Mouse (Mus musculus) spleen, adult 2 months (tissue): Measurements from ENCODE around the gene Taf3. TPM values are rescaled to one million over a fixed set of nuclear protein-coding genes. Genes with fewer than 3 reads are reported as not detected.

Source experiments
- DNase-seq, 2 experiments: peaks; one replicate each; pipeline versions ENCODE4 v3.0.0 to v3.0.0-alpha.2; 2012 to 2021; ENCODE audit warnings: low spot score in 2 of 2, low read depth in 1 of 2
- H3K27ac ChIP-seq: fragments of 200-500 bp; 2 replicates; pipeline ENCODE4 v1.5.1; 2012; ENCODE audit warnings: low read length, inconsistent platforms; ENCODE audit not compliant: insufficient read depth
- H3K27me3 ChIP-seq: fragments of 200-500 bp; 2 replicates; pipeline ENCODE4 v1.6.1; 2012; ENCODE audit warnings: mild to moderate bottlenecking, moderate library complexity, low read length, inconsistent platforms; ENCODE audit not compliant: control insufficient read depth, insufficient read depth
- H3K36me3 ChIP-seq: fragments of 200-500 bp; 2 replicates; pipeline ENCODE4 v1.6.1; 2012; ENCODE audit warnings: mild to moderate bottlenecking, low read length, inconsistent platforms; ENCODE audit not compliant: control insufficient read depth, insufficient read depth
- H3K4me1 ChIP-seq: fragments of 200-500 bp; 2 replicates; pipeline ENCODE4 v1.6.1; 2011; ENCODE audit warnings: inconsistent platforms; ENCODE audit not compliant: control insufficient read depth, insufficient read depth, insufficient read length
- H3K4me3 ChIP-seq: fragments of 200-500 bp; 2 replicates; pipeline ENCODE4 v1.5.1; 2011; ENCODE audit warnings: mild to moderate bottlenecking, inconsistent platforms; ENCODE audit not compliant: insufficient read depth, insufficient read length; ENCODE audit errors: extremely low read depth
- CTCF ChIP-seq: fragments of 200-500 bp; IDR thresholded peaks from 2 replicates; pipeline ENCODE4 v1.5.1; 2011; ENCODE audit warnings: mild to moderate bottlenecking, inconsistent platforms; ENCODE audit not compliant: insufficient read depth, insufficient read length, insufficient replicate concordance; ENCODE audit errors: extremely low read depth
- POLR2A ChIP-seq: fragments of 200-500 bp; IDR thresholded peaks from 2 replicates; pipeline ENCODE4 v1.6.1; 2011; ENCODE audit warnings: low read depth, low read length, inconsistent platforms
- WGBS: fragments of 180-500 bp; shearing (Covaris S2); methylation state at CpG from one replicate; pipeline ENCODE4 v1.1.7; 2018; 5-methylcytosine and 5-hydroxymethylcytosine counted together
- polyA plus RNA-seq: library from polyadenylated mRNA; depleted of rRNA; stranded (reverse); fragments of >200 nt; gene quantifications from 2 replicates; pipeline ENCODE4 v1.2.3, GENCODE M21; 2012

Gene Taf3
- polyA plus RNA-seq, 1 experiment = 8.2 TPM

DNA sequence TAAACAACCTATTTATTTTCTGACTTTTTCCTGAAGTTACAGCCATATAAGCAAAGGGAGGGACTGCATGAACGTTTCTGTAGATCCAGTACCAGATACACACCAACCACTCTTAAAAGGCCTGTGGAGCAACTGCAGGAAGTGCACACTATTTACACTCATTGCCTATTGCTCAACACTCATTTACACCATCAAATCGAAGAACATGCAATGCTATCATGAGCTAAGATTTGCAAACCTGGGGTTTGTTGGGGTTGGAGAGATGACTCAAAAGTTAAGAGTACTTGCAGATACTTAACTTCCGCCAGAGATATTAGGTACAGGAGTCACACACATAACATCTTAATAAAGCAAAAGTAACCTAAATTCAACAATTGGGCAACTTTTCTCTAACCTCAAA lies 76.5 kb downstream of the Taf3 start:
- 60% methylated on average over 3 of the region's 3 CpGs for WGBS
- Histone ChIP-seq H3K4me1 (no peaks in the 10 kb centered on the region), H3K27me3 (no peaks in the 10 kb centered on the region), H3K4me3 (no peak overlapping the region), H3K27ac (no peak overlapping the region), H3K36me3 (no peaks in the 10 kb centered on the region)
- no peak for DNase-seq
- no peak for TF ChIP-seq POLR2A
- TF ChIP-seq CTCF = no peak

DNA sequence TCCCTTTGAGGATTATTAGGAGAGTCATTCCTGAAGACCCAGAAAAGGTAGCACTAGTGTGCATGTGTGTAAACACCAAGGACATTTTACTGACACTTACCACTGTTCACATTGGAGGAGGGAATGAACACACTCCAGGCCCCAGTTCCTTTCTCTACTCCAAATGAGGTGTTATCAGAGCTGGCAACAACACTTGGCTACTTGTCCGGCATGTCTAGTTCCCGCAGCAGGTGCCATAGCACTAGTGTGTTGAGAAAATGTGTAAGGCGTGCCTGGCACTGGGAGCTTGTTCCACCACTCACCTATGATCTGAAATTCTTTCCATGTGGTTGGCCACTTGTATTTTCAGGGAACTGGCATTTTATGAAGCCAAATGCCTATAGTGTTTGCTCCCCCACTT lies 77.8 kb downstream of the Taf3 start:
- Histone ChIP-seq H3K4me1 (peaks cover 3% of the 10 kb centered on the region; the same call in 1 of the 2 replicates), H3K4me3 (no peak overlapping the region), H3K27me3 (no peaks in the 10 kb centered on the region), H3K36me3 (no peaks in the 10 kb centered on the region), H3K27ac (no peak overlapping the region)
- TF ChIP-seq CTCF (no peak), POLR2A (no peak)
- no peak for DNase-seq
- WGBS = 93% methylated on average over 3 of the region's 3 CpGs

DNA sequence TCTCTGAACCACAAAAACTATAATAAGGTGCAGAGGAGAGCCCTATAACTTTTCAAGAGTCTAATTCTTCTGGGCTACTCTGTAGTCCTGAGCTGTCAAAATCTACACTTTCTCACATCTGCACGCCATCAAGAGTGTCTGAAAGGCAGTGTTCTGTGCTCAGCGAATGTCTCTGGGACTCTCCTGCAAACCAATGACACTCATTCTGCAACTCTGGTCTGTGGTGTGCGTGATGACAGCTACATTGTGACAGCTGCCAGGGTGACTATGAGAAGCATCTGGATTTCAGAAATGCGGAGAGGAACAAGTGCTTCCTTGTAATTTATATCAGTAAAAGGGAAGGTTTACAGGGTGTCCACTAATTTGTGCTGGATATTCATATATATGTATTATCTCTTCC lies 78.2 kb downstream of the Taf3 start:
- WGBS = 89% methylated on average over 4 of the region's 4 CpGs
- TF ChIP-seq CTCF (no peak), POLR2A (no peak)
- H3K4me3 ChIP-seq = no peak overlapping the region

DNA sequence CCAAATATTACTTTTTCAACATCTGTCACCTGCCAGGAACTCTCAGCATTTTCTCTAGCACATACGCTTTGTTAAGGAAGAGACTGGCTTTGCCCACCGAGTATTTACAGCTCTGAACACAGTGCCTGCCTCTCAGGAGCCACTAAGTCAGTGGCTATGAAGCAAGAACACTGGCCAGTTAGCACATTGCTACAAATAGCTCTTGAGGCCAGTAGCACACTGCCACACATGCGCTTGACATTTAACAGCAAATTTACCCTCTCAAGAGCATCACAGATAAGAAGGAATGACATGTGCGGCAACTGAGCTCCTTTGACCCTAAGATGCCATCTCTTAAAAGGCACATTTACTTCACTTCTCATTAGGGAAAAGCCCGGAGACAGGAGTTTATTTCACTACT lies 78.7 kb downstream of the Taf3 start:
- no peak overlapping the region for H3K4me3 ChIP-seq
- no peak for TF ChIP-seq POLR2A
- 88% methylated on average over 5 of the region's 5 CpGs for WGBS
- no peak for DNase-seq
- H3K27me3 ChIP-seq = no peaks in the 10 kb centered on the region
- no peaks in the 10 kb centered on the region for H3K36me3 ChIP-seq
- H3K4me1 ChIP-seq = peaks cover 7% of the 10 kb centered on the region; the same call in 1 of the 2 replicates
- no peak overlapping the region for H3K27ac ChIP-seq

More for the DNA sequence above, 78.2 kb downstream of the Taf3 start:
- no peak for DNase-seq
- Histone ChIP-seq H3K27ac (no peak overlapping the region), H3K27me3 (no peaks in the 10 kb centered on the region), H3K36me3 (no peaks in the 10 kb centered on the region), H3K4me1 (peaks cover 7% of the 10 kb centered on the region; the same call in 1 of the 2 replicates)

DNA sequence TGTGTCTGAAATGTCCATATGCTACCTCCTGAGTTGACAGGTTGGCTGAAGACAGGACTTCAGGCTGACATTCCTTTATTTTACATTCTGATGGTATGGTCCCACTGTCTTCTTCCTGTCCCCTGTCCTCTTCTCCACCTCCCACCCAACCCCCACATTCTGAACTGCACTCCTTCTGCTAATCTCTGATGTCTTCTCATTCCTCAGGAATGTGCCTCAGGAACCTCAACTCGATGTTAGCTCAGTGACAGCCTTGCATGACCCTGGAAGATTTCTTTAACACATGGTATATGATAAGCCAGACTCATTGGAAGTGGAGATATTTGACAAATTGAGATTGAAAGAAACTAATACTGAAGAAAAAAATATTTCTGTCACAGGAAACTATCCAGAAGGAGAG lies 81.8 kb downstream of the Taf3 start:
- Histone ChIP-seq H3K4me1 (peaks cover 7% of the 10 kb centered on the region; the same call in 1 of the 2 replicates), H3K36me3 (no peaks in the 10 kb centered on the region), H3K27ac (no peak overlapping the region), H3K27me3 (no peaks in the 10 kb centered on the region), H3K4me3 (no peak overlapping the region)
- no peak for DNase-seq
- TF ChIP-seq POLR2A (no peak), CTCF (no peak)
- 66% methylated on average over 1 of the region's 1 CpGs for WGBS

DNA sequence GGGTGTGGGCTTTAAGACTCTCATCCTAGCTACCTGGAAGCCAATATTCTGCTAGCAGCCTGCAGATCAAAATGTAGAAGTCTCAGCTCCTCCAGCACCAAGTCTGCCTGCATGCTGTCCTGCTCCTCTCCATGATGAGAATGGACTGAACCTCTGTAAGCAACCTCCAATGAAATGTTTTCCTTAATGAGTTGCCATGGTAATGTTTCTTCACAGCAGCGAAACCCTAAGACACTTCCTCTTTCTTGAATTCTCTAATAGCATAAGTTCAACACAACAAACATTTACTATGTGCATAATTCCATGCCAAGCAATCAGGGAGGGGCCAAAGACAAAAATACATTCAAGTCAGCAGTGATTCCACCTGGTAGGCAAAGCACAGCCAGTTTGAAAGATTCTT lies 82.8 kb downstream of the Taf3 start:
- peak in 1 of 2 experiments; percentile 42 for DNase-seq
- no peaks in the 10 kb centered on the region for H3K36me3 ChIP-seq
- no peaks in the 10 kb centered on the region for H3K27me3 ChIP-seq
- no peak for TF ChIP-seq CTCF
- TF ChIP-seq POLR2A = no peak
- 25% methylated on average over 1 of the region's 1 CpGs for WGBS
- peaks cover 7% of the 10 kb centered on the region; the same call in 1 of the 2 replicates for H3K4me1 ChIP-seq
- H3K27ac ChIP-seq = no peak overlapping the region
- no peak overlapping the region for H3K4me3 ChIP-seq

DNA sequence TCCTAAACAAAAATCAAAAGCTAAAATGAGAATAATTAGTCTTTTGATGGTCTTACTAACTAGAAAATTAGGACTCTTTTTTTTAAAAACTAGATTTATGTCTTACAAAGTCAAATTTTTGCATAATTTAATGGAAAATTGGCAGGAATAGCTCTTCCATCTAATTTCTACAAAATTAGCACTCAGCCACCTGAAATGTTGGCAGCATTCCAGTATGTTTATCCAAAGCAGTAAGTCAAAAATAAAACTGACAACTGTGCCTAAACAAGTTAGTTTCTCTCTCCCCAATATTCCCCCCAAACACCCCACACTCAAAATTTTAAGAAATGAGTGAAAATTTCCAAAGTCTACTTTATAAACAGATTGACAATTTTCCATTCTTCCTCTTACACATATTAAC lies 85.5 kb downstream of the Taf3 start:
- TF ChIP-seq POLR2A (no peak), CTCF (no peak)

More for the DNA sequence above, 85.5 kb downstream of the Taf3 start:
- H3K4me3 ChIP-seq = no peak overlapping the region
- H3K27ac ChIP-seq = no peak overlapping the region
- H3K4me1 ChIP-seq = peaks cover 7% of the 10 kb centered on the region; the same call in 1 of the 2 replicates
- H3K27me3 ChIP-seq = no peaks in the 10 kb centered on the region
- no peak for DNase-seq
- H3K36me3 ChIP-seq = no peaks in the 10 kb centered on the region
